Mouse (Mus musculus) bone marrow, adult 2 months (tissue): ENCODE data around the gene Wrap53.

Experiments
- CTCF ChIP-seq: fragments of 200-500 bp; IDR thresholded peaks from 2 replicates; pipeline ENCODE4 v1.5.1; 2011; ENCODE audit warnings: low read length, control low read depth; ENCODE audit not compliant: control insufficient read depth, insufficient read depth
- POLR2A ChIP-seq: fragments of 200-500 bp; IDR thresholded peaks from 2 replicates; pipeline ENCODE4 v1.6.1; 2011; ENCODE audit warnings: low read depth, mild to moderate bottlenecking, control low read depth, low read length, borderline replicate concordance; ENCODE audit not compliant: control insufficient read depth

GRCm38 (mm10) chr11:69606832-69607231 is 26.8 kb upstream of the Wrap53 start:
- TF ChIP-seq CTCF (no peak), POLR2A (no peak)
